8 mouse cellular contexts compared by ENCODE assay signal in the genomic region with DNA sequence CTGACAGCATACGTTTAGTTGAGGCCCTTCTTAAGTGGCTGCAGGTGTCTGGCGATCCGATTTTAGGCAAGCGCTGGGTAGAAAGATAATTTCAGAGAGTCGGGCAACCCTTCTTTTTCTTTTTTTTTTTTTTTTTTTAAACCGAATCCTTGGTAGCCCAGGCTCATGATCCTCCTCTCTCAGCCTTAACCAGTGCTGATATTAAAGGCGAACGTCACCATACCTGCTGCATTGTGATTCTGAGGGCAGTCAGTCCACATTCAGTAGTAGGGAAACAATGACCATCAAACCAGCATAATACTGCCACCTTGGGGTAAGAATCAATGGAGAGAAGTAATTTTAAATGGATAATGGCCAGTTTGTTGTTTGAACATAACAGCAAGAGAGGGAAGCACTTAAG. TPM values are rescaled to one million over a fixed set of nuclear protein-coding genes. Genes with fewer than 3 reads are reported as not detected.
DNase-seq lines count a peak whose midpoint lies in the region; ATAC-seq and TF ChIP-seq lines count a peak whose summit lies in the region.

No protein-coding gene starts in this region.

- H3K9me3 ChIP-seq in forebrain, embryonic 14.5 days (replicated peaks; ENCODE audit: control insufficient read depth, low read length), result no peaks in the 10 kb centered on the region
- H3K9me3 ChIP-seq in liver, postnatal 0 days (ENCODE audit: low read length), result no peaks in the 10 kb centered on the region

- peak overlapping the region; percentile 32 for H3K4me3 ChIP-seq in forebrain, embryonic 14.5 days (ENCODE audit: low read depth, low read length)
- peak overlapping the region; percentile 35 for H3K4me3 ChIP-seq in liver, postnatal 0 days (ENCODE audit: low read depth, low read length)

- peak overlapping the region; percentile 65 for H3K4me2 ChIP-seq in forebrain, embryonic 14.5 days (ENCODE audit: low read length)
- H3K4me2 ChIP-seq in liver, postnatal 0 days (ENCODE audit: low read depth, low read length), result peak overlapping the region; percentile 72

- no peaks in the 10 kb centered on the region for H3K36me3 ChIP-seq in forebrain, embryonic 14.5 days (ENCODE audit: control insufficient read depth, insufficient read depth, low read length)
- H3K36me3 ChIP-seq in liver, postnatal 0 days (replicated peaks; ENCODE audit: insufficient read depth, low read length), result no peaks in the 10 kb centered on the region

- no peak for ATAC-seq in CD4-positive, CD25-positive, alpha-beta regulatory T cell, adult 4 months
- ATAC-seq in forebrain, embryonic 14.5 days, result no peak
- ATAC-seq in liver, postnatal 0 days, result peak; percentile 21; the same call in 1 of the 2 replicates

- peak overlapping the region; percentile 86 for H3K27ac ChIP-seq in forebrain, embryonic 14.5 days (ENCODE audit: low read depth, low read length)
- peak overlapping the region; percentile 79; the same call in 1 of the 2 replicates for H3K27ac ChIP-seq in liver, postnatal 0 days (ENCODE audit: low read depth)

- H3K4me1 ChIP-seq in forebrain, embryonic 14.5 days (ENCODE audit: control insufficient read depth, insufficient read depth, low read length), result 0 out of 2 replicates have a peak, but pooled peaks cover 3% of the 10 kb centered on the region
- peaks cover 3% of the 10 kb centered on the region for H3K4me1 ChIP-seq in liver, postnatal 0 days (ENCODE audit: insufficient read depth)

- no peak for TF ChIP-seq EP300 in liver, postnatal 0 days (IDR thresholded peaks at IDR 0.05; ENCODE audit: low read depth)

- TF ChIP-seq CTCF in liver, postnatal 0 days (IDR thresholded peaks at IDR 0.05; ENCODE audit: low read depth), result peak; percentile 67

- peak overlapping the region; percentile 71 for H3K9ac ChIP-seq in forebrain, embryonic 14.5 days (ENCODE audit: low read length)
- H3K9ac ChIP-seq in liver, postnatal 0 days (replicated peaks), result peak overlapping the region; percentile 33; the same call in 1 of the 2 replicates

- peaks cover 6% of the 10 kb centered on the region; the same call in 1 of the 2 replicates for H3K27me3 ChIP-seq in forebrain, embryonic 14.5 days (replicated peaks; ENCODE audit: control insufficient read depth, insufficient read depth, low read length)
- no peaks in the 10 kb centered on the region for H3K27me3 ChIP-seq in liver, postnatal 0 days (ENCODE audit: insufficient read depth, low read length)

- DNase-seq in CD4-positive, CD25-positive, alpha-beta regulatory T cell, adult 2 months (ENCODE audit: low read depth, low spot score), result peak; percentile 23
- peak; percentile 50 for DNase-seq in c-Kit-positive CD71-positive TER-119-negative erythroid progenitor cells, embryonic 14.5 days (ENCODE audit: low read depth)
- DNase-seq in forebrain, embryonic 14.5 days (ENCODE audit: low spot score), result peak; percentile 50
- peak; percentile 45 for DNase-seq in induced T-regulatory cell, adult 2 months (ENCODE audit: low read depth)
- DNase-seq in liver, postnatal 0 days, result no peak
- peak; percentile 51 for DNase-seq in retina, postnatal 1 day
- no peak for DNase-seq in T-cell, adult 2 months (ENCODE audit: low spot score)

- WGBS in forebrain, embryonic 14.5 days, result 25% methylated on average over 8 of the region's 8 CpGs
- 19% methylated on average over 8 of the region's 8 CpGs for whole genome bisulfite sequencing in liver, postnatal 0 days (ENCODE audit: insufficient replicate concordance)

RNA-seq across cellular contexts. Expression of gene Zfp266, which starts 23.9 kb away (rescaled TPM):
- polyA plus RNA-seq in CD4-positive, CD25-positive, alpha-beta regulatory T cell, adult 4 months (2017; shearing (Covaris generic)), result 10 to 100 TPM; 44.4 to 58.5 TPM
- 101 and 120 TPM in 2 replicates for polyA plus RNA-seq in forebrain, embryonic 14.5 days (2014; fragmentation: Nextera tagmentation; extraction: Ambion mirVana)
- polyA plus RNA-seq in liver, postnatal 0 days (2015; fragmentation: Nextera tagmentation; extraction: Ambion mirVana), result 9.2 and 9.7 TPM in 2 replicates

RNA-seq across cellular contexts. Expression of gene Zfp846, which starts 35.9 kb away (rescaled TPM):
- polyA plus RNA-seq in CD4-positive, CD25-positive, alpha-beta regulatory T cell, adult 4 months (2017; shearing (Covaris generic)), result 10 to 100 TPM; 12.3 to 18.8 TPM
- polyA plus RNA-seq in forebrain, embryonic 14.5 days (2014; fragmentation: Nextera tagmentation; extraction: Ambion mirVana), result 34.4 and 45.5 TPM in 2 replicates
- 2.1 and 2.4 TPM in 2 replicates for polyA plus RNA-seq in liver, postnatal 0 days (2015; fragmentation: Nextera tagmentation; extraction: Ambion mirVana)

RNA-seq across cellular contexts. Expression of gene Zfp426, which starts 52.6 kb away (rescaled TPM):
- polyA plus RNA-seq in CD4-positive, CD25-positive, alpha-beta regulatory T cell, adult 4 months (2017; shearing (Covaris generic)), result 10 to 100 TPM; 28.2 to 29.8 TPM
- 40.5 and 41.6 TPM in 2 replicates for polyA plus RNA-seq in forebrain, embryonic 14.5 days (2014; fragmentation: Nextera tagmentation; extraction: Ambion mirVana)
- 4.5 and 4.8 TPM in 2 replicates for polyA plus RNA-seq in liver, postnatal 0 days (2015; fragmentation: Nextera tagmentation; extraction: Ambion mirVana)

Comparison
In these comparisons a context has a peak if more than half of its experiments do, and no peak if none do; other contexts are left out.
1. DNase-seq: peak in CD4-positive, CD25-positive, alpha-beta regulatory T cell, adult 2 months (single experiment), c-Kit-positive CD71-positive TER-119-negative erythroid progenitor cells, embryonic 14.5 days (single experiment), forebrain, embryonic 14.5 days (single experiment), induced T-regulatory cell, adult 2 months (single experiment) and retina, postnatal 1 day (single experiment); none in liver, postnatal 0 days (single experiment) and T-cell, adult 2 months (single experiment).